Mouse (Mus musculus) megakaryocyte, embryonic 14.5 days (primary cell): Measurements from ENCODE around the gene Gemin7. TPM values are rescaled to one million over a fixed set of nuclear protein-coding genes. Genes with fewer than 3 reads are reported as not detected.
A peak's percentile ranks its signal among the peaks of the same experiment; 100 is the strongest.
"Not testable (repeated sequence)": the region's sequence is repeated elsewhere in the genome, so short reads cannot be mapped to it uniquely, and the experiment has no call there.

Experiments
- H3K27me3 ChIP-seq: replicated peaks from 2 replicates; pipeline ENCODE3; 2012; ENCODE audit warnings: inconsistent platforms
- H3K36me3 ChIP-seq: replicated peaks from 2 replicates; pipeline ENCODE3; 2012; ENCODE audit warnings: low read length, inconsistent platforms, mixed read lengths
- H3K4me1 ChIP-seq: 2 replicates; pipeline ENCODE4 v1.6.1; 2012; ENCODE audit warnings: inconsistent platforms
- H3K4me3 ChIP-seq: replicated peaks from 2 replicates; pipeline ENCODE3; 2012; ENCODE audit warnings: moderate library complexity, mild to moderate bottlenecking, inconsistent platforms
- H3K9me3 ChIP-seq: 2 replicates; pipeline ENCODE4 v1.6.1; 2012; ENCODE audit warnings: inconsistent platforms
- FLI1 ChIP-seq: IDR thresholded peaks from 2 replicates; pipeline ENCODE4 v1.6.1; 2012; ENCODE audit warnings: low read length, inconsistent platforms, mixed read lengths
- GATA1 ChIP-seq: IDR thresholded peaks from 3 replicates; pipeline ENCODE4 v1.6.1; 2012; ENCODE audit warnings: mixed read lengths, low read length, inconsistent platforms, borderline replicate concordance
- polyA plus RNA-seq: library from polyadenylated mRNA; stranded (reverse); fragments of >175 nt; gene quantifications from 2 replicates; pipeline ENCODE4 v1.2.3, GENCODE M21; 2012; ENCODE audit warnings: low replicate concordance; ENCODE audit not compliant: insufficient read depth

Gemin7 gene
- 30.5 and 69.9 TPM in 2 replicates for polyA plus RNA-seq

DNA sequence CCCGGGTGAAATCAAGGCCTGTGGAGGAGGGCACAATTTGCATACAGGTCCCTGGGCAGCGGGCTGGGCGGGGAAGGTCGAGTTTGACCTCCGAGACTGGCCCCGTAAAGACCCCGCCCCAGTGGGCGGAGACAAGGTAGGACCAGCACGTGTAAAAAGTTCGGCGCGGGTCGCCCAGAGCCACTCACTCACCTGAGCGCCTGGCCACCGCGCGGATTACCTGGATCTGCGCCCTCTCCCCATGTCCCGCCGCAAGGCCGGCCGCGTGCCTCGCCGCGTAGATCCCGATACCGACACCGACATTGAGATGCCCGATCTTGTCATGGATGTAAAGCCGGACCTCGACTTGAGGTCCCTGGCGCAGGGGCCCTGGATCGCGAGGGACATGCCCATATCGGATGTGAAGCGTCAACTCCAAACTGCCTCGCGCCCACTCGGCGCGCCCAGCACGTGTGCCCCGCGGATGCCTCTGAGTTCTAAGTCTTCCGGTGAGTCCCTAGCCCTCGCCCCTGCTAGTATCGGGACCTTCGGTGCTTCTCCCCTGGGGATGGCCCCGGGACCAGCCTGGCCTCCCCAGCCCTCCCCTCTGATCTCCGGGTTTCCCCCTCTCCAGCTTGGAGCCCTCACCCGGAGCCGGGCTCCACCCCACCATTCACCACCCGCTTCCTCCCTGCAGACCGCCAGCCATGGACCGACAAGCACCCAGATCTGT, at the start of gene Gemin7, which contains the start of gene Zfp296:
Gene Gemin7, minus strand, starts transcription at position 455 of the 712 bp plus-strand sequence.
Gene Zfp296, plus strand, starts transcription at position 147 of the 712 bp plus-strand sequence.
- Histone ChIP-seq H3K36me3 (peaks cover 31% of the 10 kb centered on the region), H3K9me3 (no peaks in the 10 kb centered on the region), H3K4me3 (peak within 1 kb of the TSS; percentile 95), H3K4me1 (peaks cover 80% of the 10 kb centered on the region), H3K27me3 (no peaks in the 10 kb centered on the region)
- no peak for TF ChIP-seq GATA1
- TF ChIP-seq FLI1, result no peak

GRCm38 (mm10) chr7:19623433-19623832, 46.0 kb upstream of the Gemin7 start:
- Histone ChIP-seq H3K27me3 (peaks cover 3% of the 10 kb centered on the region), H3K36me3 (peaks cover 16% of the 10 kb centered on the region), H3K9me3 (no peaks in the 10 kb centered on the region), H3K4me1 (peaks cover 40% of the 10 kb centered on the region), H3K4me3 (no peak overlapping the region)
- no peak for TF ChIP-seq FLI1
- no peak for TF ChIP-seq GATA1

GRCm38 (mm10) chr7:19622241-19622640, 44.8 kb upstream of the Gemin7 start:
- H3K4me3 ChIP-seq, result no peak overlapping the region
- no peak for TF ChIP-seq FLI1
- TF ChIP-seq GATA1, result no peak
- H3K9me3 ChIP-seq, result no peaks in the 10 kb centered on the region
- peaks cover 31% of the 10 kb centered on the region for H3K4me1 ChIP-seq
- H3K27me3 ChIP-seq, result peaks cover 3% of the 10 kb centered on the region
- H3K36me3 ChIP-seq, result peaks cover 27% of the 10 kb centered on the region

GRCm38 (mm10) chr7:19620811-19621210, 43.4 kb upstream of the Gemin7 start:
- TF ChIP-seq GATA1 (no peak), FLI1 (no peak)
- Histone ChIP-seq H3K9me3 (no peaks in the 10 kb centered on the region), H3K4me1 (peaks cover 26% of the 10 kb centered on the region), H3K27me3 (peaks cover 3% of the 10 kb centered on the region), H3K36me3 (peaks cover 38% of the 10 kb centered on the region), H3K4me3 (no peak overlapping the region)

GRCm38 (mm10) chr7:19619004-19619801, 41.8 kb upstream of the Gemin7 start:
- Histone ChIP-seq H3K9me3 (no peaks in the 10 kb centered on the region), H3K36me3 (peaks cover 54% of the 10 kb centered on the region), H3K27me3 (peaks cover 3% of the 10 kb centered on the region), H3K4me3 (peak overlapping the region; percentile 38), H3K4me1 (peaks cover 26% of the 10 kb centered on the region)
- TF ChIP-seq GATA1 (no peak), FLI1 (no peak)

- Histone ChIP-seq H3K36me3 (peaks cover 78% of the 10 kb centered on the region), H3K4me3 (no peak overlapping the region), H3K4me1 (peaks cover 10% of the 10 kb centered on the region), H3K9me3 (no peaks in the 10 kb centered on the region), H3K27me3 (peaks cover 1% of the 10 kb centered on the region)
- no peak for TF ChIP-seq FLI1
- no peak for TF ChIP-seq GATA1
Measured at GRCm38 (mm10) chr7:19615036-19615577, 37.7 kb upstream of the Gemin7 start.

GRCm38 (mm10) chr7:19610969-19611368, 33.6 kb upstream of the Gemin7 start:
- no peaks in the 10 kb centered on the region for H3K9me3 ChIP-seq
- H3K27me3 ChIP-seq, result no peaks in the 10 kb centered on the region
- TF ChIP-seq GATA1 (no peak), FLI1 (no peak)
- peaks cover 4% of the 10 kb centered on the region; the same call in 1 of the 2 replicates for H3K4me1 ChIP-seq
- no peak overlapping the region for H3K4me3 ChIP-seq
- peaks cover 73% of the 10 kb centered on the region for H3K36me3 ChIP-seq

- TF ChIP-seq FLI1 (no peak), GATA1 (no peak)
Measured at GRCm38 (mm10) chr7:19609641-19610332, 32.4 kb upstream of the Gemin7 start.

DNA sequence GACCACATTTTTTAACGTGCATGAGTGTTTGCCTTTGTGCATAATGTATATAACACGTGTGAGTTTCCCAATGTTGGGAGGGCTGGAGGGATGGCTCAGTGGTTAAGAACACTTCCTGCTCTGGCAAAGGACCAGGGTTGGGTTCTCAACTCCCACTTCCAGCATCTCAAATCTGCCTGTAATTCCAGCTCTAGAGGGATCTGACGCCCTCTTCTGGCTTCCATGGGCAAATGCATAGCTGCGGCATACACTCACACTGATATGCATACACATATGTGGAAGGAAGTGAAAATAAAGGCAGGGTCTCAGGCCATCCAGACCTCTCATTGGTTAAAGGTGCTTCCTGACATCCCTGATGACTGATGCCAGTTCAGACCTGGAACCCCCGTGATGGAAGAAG, 29.9 kb upstream of the Gemin7 start:
- peaks cover 17% of the 10 kb centered on the region for H3K4me1 ChIP-seq
- no peaks in the 10 kb centered on the region for H3K9me3 ChIP-seq
- H3K4me3 ChIP-seq, result no peak overlapping the region
- H3K36me3 ChIP-seq, result peaks cover 50% of the 10 kb centered on the region
- TF ChIP-seq GATA1 (no peak), FLI1 (no peak)
- H3K27me3 ChIP-seq, result no peaks in the 10 kb centered on the region

More at GRCm38 (mm10) chr7:19609641-19610332, 32.4 kb upstream of the Gemin7 start:
- no peak overlapping the region for H3K4me3 ChIP-seq
- peaks cover 61% of the 10 kb centered on the region for H3K36me3 ChIP-seq
- no peaks in the 10 kb centered on the region for H3K27me3 ChIP-seq
- no peaks in the 10 kb centered on the region for H3K9me3 ChIP-seq
- no peaks in the 10 kb centered on the region for H3K4me1 ChIP-seq

DNA sequence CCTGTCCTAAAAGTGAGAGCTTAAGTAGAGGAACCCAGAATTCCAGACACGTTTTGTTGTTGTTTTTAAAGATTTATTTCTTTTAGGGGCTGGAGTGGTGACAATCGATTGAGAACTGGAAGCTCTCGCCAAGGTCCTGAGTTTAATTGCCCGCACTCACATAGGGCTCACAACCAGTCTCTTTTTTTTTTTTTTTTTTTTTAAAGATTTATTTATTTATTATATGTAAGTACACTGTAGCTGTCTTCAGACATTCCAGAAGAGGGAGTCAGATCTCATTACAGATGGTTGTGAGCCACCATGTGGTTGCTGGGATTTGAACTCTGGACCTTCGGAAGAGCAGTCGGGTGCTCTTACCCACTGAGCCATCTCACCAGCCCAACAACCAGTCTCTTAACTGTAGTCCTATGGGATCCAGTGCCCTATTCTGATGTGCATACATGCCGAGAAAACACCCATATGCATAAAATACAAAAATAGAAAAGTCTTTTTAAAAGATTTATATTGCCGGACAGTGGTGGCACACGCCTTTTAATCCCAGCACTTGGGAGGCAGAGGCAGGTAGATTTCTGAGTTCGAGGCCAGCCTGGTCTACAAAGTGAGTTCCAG, 27.3 kb upstream of the Gemin7 start:
- H3K36me3 ChIP-seq, result peaks cover 51% of the 10 kb centered on the region
- peak overlapping the region; percentile 97 for H3K4me3 ChIP-seq
- not testable (repeated sequence) for H3K9me3 ChIP-seq

More for the DNA sequence above, 27.3 kb upstream of the Gemin7 start:
- peaks cover 43% of the 10 kb centered on the region for H3K4me1 ChIP-seq
- H3K27me3 ChIP-seq, result not testable (repeated sequence)
